Mouse (Mus musculus) A20 (cell line): ENCODE results near the gene Hormad1.
"Not testable (repeated sequence)": the region's sequence is repeated elsewhere in the genome, so short reads cannot be mapped to it uniquely, and the experiment has no call there.

Experiments used
- DNase-seq: peaks from one replicate; pipeline ENCODE4 v3.0.0-alpha.2; 2011; ENCODE audit warnings: low read depth, low spot score

Hormad1 gene

GRCm38 (mm10) chr3:95561826-95562225, 2.3 kb downstream of the Hormad1 start:
- no peak for DNase-seq

- no peak for DNase-seq
Observed at GRCm38 (mm10) chr3:95569585-95569984, 10.1 kb downstream of the Hormad1 start.

- DNase-seq: no peak
Observed at GRCm38 (mm10) chr3:95587754-95588603, 28.5 kb downstream of the Hormad1 start.

GRCm38 (mm10) chr3:95588604-95589086, 29.2 kb downstream of the Hormad1 start, which contains the start of gene Golph3l:
TSS of gene Golph3l (plus strand) at chr3:95588934.
- peak; percentile 97 for DNase-seq

- no peak for DNase-seq
Observed at GRCm38 (mm10) chr3:95598734-95599133, 39.3 kb downstream of the Hormad1 start.

GRCm38 (mm10) chr3:95601287-95601686, 41.8 kb downstream of the Hormad1 start:
- DNase-seq: no peak

- DNase-seq: no peak
Observed at GRCm38 (mm10) chr3:95606096-95606495, 46.6 kb downstream of the Hormad1 start.

GRCm38 (mm10) chr3:95609195-95609594, 49.7 kb downstream of the Hormad1 start:
- no peak for DNase-seq

- no peak for DNase-seq
Observed at GRCm38 (mm10) chr3:95613996-95614395, 54.5 kb downstream of the Hormad1 start.

- no peak for DNase-seq
Observed at GRCm38 (mm10) chr3:95618511-95618910, 59.0 kb downstream of the Hormad1 start.

- no peak for DNase-seq
Observed at GRCm38 (mm10) chr3:95621241-95621640, 61.8 kb downstream of the Hormad1 start.

- not testable (repeated sequence) for DNase-seq
Observed at GRCm38 (mm10) chr3:95622421-95622820, 62.9 kb downstream of the Hormad1 start.

GRCm38 (mm10) chr3:95623551-95623950, 64.1 kb downstream of the Hormad1 start:
- no peak for DNase-seq

GRCm38 (mm10) chr3:95623991-95624515, 64.6 kb downstream of the Hormad1 start:
- DNase-seq: not testable (repeated sequence)

GRCm38 (mm10) chr3:95624628-95625503, 65.4 kb downstream of the Hormad1 start, which contains the start of gene Ensa:
TSS of gene Ensa (plus strand) at chr3:95624993.
- DNase-seq: peak; percentile 99

GRCm38 (mm10) chr3:95627763-95628162, 68.3 kb downstream of the Hormad1 start:
- no peak for DNase-seq

GRCm38 (mm10) chr3:95629755-95630154, 70.3 kb downstream of the Hormad1 start:
- DNase-seq: no peak

GRCm38 (mm10) chr3:95630856-95631255, 71.4 kb downstream of the Hormad1 start:
- DNase-seq: no peak

- DNase-seq: no peak
Observed at GRCm38 (mm10) chr3:95631304-95631703, 71.8 kb downstream of the Hormad1 start.

- DNase-seq: peak; percentile 62
Observed at GRCm38 (mm10) chr3:95632648-95633588, 73.4 kb downstream of the Hormad1 start.

GRCm38 (mm10) chr3:95635636-95636035, 76.2 kb downstream of the Hormad1 start:
- no peak for DNase-seq
